Mouse (Mus musculus): ENCODE data around the gene Olfr432. TPM values are rescaled to one million over a fixed set of nuclear protein-coding genes. Genes with fewer than 3 reads are reported as not detected.

Gene Olfr432
- polyA plus RNA-seq, 2 experiments: not detected

- H3K4me1 ChIP-seq (replicated peaks; ENCODE audit: control insufficient read depth in 2 of 2, insufficient read depth in 2 of 2, low read length in 1 of 2): no peaks in the 10 kb centered on the region
- H3K9me3 ChIP-seq (ENCODE audit: control insufficient read depth, low read length): no peaks in the 10 kb centered on the region
- no peaks in the 10 kb centered on the region for H3K36me3 ChIP-seq (replicated peaks; ENCODE audit: control insufficient read depth, insufficient read depth, low read depth)
- no peaks in the 10 kb centered on the region for H3K27me3 ChIP-seq (ENCODE audit: control insufficient read depth, insufficient read depth, low read length)
- no peak within 1 kb of the TSS for H3K9ac ChIP-seq (replicated peaks)
- DNase-seq (ENCODE audit: low read depth in 3 of 3, low spot score in 3 of 3) (no peak), ATAC-seq (ENCODE audit: insufficient read depth) (no peak)
- TF ChIP-seq CTCF (IDR thresholded peaks at IDR 0.05; ENCODE audit: low read depth): no peak
- no peak for TF ChIP-seq EP300 (IDR thresholded peaks at IDR 0.05; ENCODE audit: low read depth)
- H3K27ac ChIP-seq: no peak within 1 kb of the TSS
- H3K4me3 ChIP-seq (ENCODE audit: insufficient read depth in 1 of 2, low read depth in 2 of 2, low read length in 2 of 2): no peak within 1 kb of the TSS
- WGBS (ENCODE audit: insufficient replicate concordance): 71% methylated on average over 3 of the region's 3 CpGs
- no peak within 1 kb of the TSS for H3K4me2 ChIP-seq (ENCODE audit: low read depth)
Observed at GRCm38 (mm10) chr1:174066305-174066704, 17.3 kb downstream of the Olfr432 start, which contains the start of gene Olfr430. Gene Olfr430 (plus strand): TSS chr1:174066605.

DNA sequence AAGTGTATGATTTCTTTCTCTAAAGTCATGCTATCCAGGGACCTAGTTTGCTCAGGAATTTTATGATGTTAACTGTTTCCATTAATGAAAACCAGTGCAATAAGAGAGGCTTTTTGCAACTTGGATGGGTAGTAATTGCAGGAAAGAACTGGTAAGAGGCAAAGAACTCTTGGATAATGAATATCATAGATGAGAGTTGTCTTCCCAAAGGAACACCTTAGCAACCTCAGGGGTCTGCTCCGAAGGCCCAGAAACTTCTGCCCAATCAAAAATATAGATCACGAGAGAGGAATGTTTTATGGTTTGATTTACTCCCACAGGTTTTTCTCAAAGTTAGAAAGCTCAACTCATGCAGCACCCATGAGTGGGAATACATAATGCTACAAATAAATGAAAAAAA, 35.0 kb downstream of the Olfr432 start, which contains the start of gene Olfr429:
Olfr429 (plus strand) TSS at position 301 of the 400 bp plus-strand sequence.
- no peak within 1 kb of the TSS for H3K27ac ChIP-seq
- H3K9me3 ChIP-seq (ENCODE audit: control insufficient read depth, low read length): no peaks in the 10 kb centered on the region
- H3K4me3 ChIP-seq (ENCODE audit: insufficient read depth in 1 of 2, low read depth in 2 of 2, low read length in 2 of 2): no peak within 1 kb of the TSS
- no peaks in the 10 kb centered on the region for H3K36me3 ChIP-seq (replicated peaks; ENCODE audit: control insufficient read depth, insufficient read depth, low read depth)
- H3K9ac ChIP-seq (replicated peaks): no peak within 1 kb of the TSS
- WGBS (ENCODE audit: insufficient replicate concordance): 68% methylated on average over 2 of the region's 2 CpGs
- TF ChIP-seq CTCF (IDR thresholded peaks at IDR 0.05; ENCODE audit: low read depth): no peak
- no peak for TF ChIP-seq EP300 (IDR thresholded peaks at IDR 0.05; ENCODE audit: low read depth)
- no peak within 1 kb of the TSS for H3K4me2 ChIP-seq (ENCODE audit: low read depth)
- no peak for DNase-seq (ENCODE audit: low read depth in 3 of 3, low spot score in 3 of 3)
- no peak for ATAC-seq (ENCODE audit: insufficient read depth)
- H3K27me3 ChIP-seq (ENCODE audit: control insufficient read depth, insufficient read depth, low read length): no peaks in the 10 kb centered on the region
- H3K4me1 ChIP-seq (replicated peaks; ENCODE audit: control insufficient read depth in 2 of 2, insufficient read depth in 2 of 2, low read length in 1 of 2): no peaks in the 10 kb centered on the region

DNA sequence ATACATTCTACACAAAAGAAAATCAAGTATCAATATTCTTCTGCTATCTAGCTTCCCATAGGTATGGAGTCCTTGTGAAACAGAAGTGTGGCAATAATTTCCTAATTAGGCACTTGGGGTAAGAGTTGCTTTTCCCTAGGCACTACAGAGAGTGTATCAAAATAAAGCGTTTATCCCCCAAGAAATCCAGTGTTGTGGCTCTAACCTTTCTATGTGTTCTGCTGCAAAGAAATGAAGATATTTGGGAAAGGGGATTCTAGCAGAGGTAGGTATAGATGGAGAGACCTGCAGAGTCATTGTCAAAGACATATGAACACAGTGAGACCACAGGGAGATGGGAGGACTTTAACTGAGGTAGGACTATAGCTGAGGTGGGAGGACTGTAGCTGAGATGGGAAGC, 47.6 kb downstream of the Olfr432 start, which contains the start of gene Olfr427:
Olfr427 (plus strand) TSS at position 301 of the 400 bp plus-strand sequence.
- 65% methylated on average over 1 of the region's 1 CpGs for WGBS (ENCODE audit: insufficient replicate concordance)
- H3K9ac ChIP-seq (replicated peaks): no peak within 1 kb of the TSS
- no peak within 1 kb of the TSS for H3K4me2 ChIP-seq (ENCODE audit: low read depth)
- no peaks in the 10 kb centered on the region for H3K36me3 ChIP-seq (replicated peaks; ENCODE audit: control insufficient read depth, insufficient read depth, low read depth)
- DNase-seq (ENCODE audit: low read depth in 3 of 3, low spot score in 3 of 3) (no peak), ATAC-seq (ENCODE audit: insufficient read depth) (no peak)
- H3K27ac ChIP-seq: no peak within 1 kb of the TSS
- no peak within 1 kb of the TSS for H3K4me3 ChIP-seq (ENCODE audit: insufficient read depth in 1 of 2, low read depth in 2 of 2, low read length in 2 of 2)
- H3K27me3 ChIP-seq (ENCODE audit: control insufficient read depth, insufficient read depth, low read length): no peaks in the 10 kb centered on the region
- H3K4me1 ChIP-seq (replicated peaks; ENCODE audit: control insufficient read depth in 2 of 2, insufficient read depth in 2 of 2, low read length in 1 of 2): no peaks in the 10 kb centered on the region
- no peak for TF ChIP-seq CTCF (IDR thresholded peaks at IDR 0.05; ENCODE audit: low read depth)
- no peak for TF ChIP-seq EP300 (IDR thresholded peaks at IDR 0.05; ENCODE audit: low read depth)
- no peaks in the 10 kb centered on the region for H3K9me3 ChIP-seq (ENCODE audit: control insufficient read depth, low read length)

DNA sequence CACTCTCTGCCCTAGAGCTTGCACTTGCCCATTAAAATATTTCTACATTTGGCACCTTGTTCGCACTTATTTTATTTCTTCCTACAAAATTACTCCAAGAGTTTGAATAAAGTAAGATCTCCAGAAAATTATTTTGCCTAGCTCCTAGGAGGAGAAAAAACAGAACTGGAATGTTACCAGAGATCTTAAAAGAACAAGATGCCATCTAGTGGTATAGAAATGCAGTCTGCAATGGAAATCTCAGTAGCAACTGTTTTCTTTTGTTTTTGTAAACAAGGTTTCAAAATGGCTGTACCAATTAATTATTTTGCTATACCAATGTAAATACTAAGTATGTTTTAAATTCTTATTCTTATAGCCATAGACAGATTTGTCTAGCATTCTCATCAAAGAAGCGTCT, 54.7 kb downstream of the Olfr432 start:
- no peak for TF ChIP-seq CTCF (IDR thresholded peaks at IDR 0.05; ENCODE audit: low read depth)
- no peak for TF ChIP-seq EP300 (IDR thresholded peaks at IDR 0.05; ENCODE audit: low read depth)
- no peak for ATAC-seq (ENCODE audit: insufficient read depth)
- Histone ChIP-seq H3K4me2 (ENCODE audit: low read depth) (no peak overlapping the region), H3K4me1 (replicated peaks; ENCODE audit: control insufficient read depth in 2 of 2, insufficient read depth in 2 of 2, low read length in 1 of 2) (no peaks in the 10 kb centered on the region), H3K27me3 (ENCODE audit: control insufficient read depth, insufficient read depth, low read length) (no peaks in the 10 kb centered on the region), H3K9ac (replicated peaks) (no peak overlapping the region), H3K27ac (no peak overlapping the region), H3K4me3 (ENCODE audit: insufficient read depth in 1 of 2, low read depth in 2 of 2, low read length in 2 of 2) (no peak overlapping the region), H3K9me3 (ENCODE audit: control insufficient read depth, low read length) (no peaks in the 10 kb centered on the region), H3K36me3 (replicated peaks; ENCODE audit: control insufficient read depth, insufficient read depth, low read depth) (no peaks in the 10 kb centered on the region)
- 35% methylated on average over 2 of the region's 2 CpGs for WGBS (ENCODE audit: insufficient replicate concordance)
- DNase-seq (ENCODE audit: low read depth in 3 of 3, low spot score in 3 of 3): no peak

Other genes with a start within 250 kb of the Olfr432 start
- gene Ifi211, start 136.2 kb upstream of the Olfr432 start, polyA plus RNA-seq (2012; rRNA removed): 0.61 and 1.2 TPM in 2 replicates
- 1.5 and 1.6 TPM in 2 replicates for gene Ifi211, start 136.2 kb upstream of the Olfr432 start, polyA plus RNA-seq (2014; fragmentation: Nextera tagmentation; extraction: Ambion mirVana)
- gene Mndal, start 106.7 kb upstream of the Olfr432 start, polyA plus RNA-seq (2012; rRNA removed): 1.0 and 2.6 TPM in 2 replicates
- gene Mndal, start 106.7 kb upstream of the Olfr432 start, polyA plus RNA-seq (2014; fragmentation: Nextera tagmentation; extraction: Ambion mirVana): 2.0 and 2.8 TPM in 2 replicates
- gene Ifi203, start 106.5 kb upstream of the Olfr432 start, polyA plus RNA-seq (2012; rRNA removed): 1.1 and 1.4 TPM in 2 replicates
- gene Ifi203, start 106.5 kb upstream of the Olfr432 start, polyA plus RNA-seq (2014; fragmentation: Nextera tagmentation; extraction: Ambion mirVana): 2.1 and 2.9 TPM in 2 replicates
- gene Ifi202b, start 66.5 kb upstream of the Olfr432 start, polyA plus RNA-seq (2012; rRNA removed): not detected in 2 replicates
- gene Ifi202b, start 66.5 kb upstream of the Olfr432 start, polyA plus RNA-seq (2014; fragmentation: Nextera tagmentation; extraction: Ambion mirVana): not detected in 2 replicates
- gene Ifi205, start 17.4 kb upstream of the Olfr432 start, polyA plus RNA-seq (2012; rRNA removed): 0.24 and 0.28 TPM in 2 replicates
- gene Ifi205, start 17.4 kb upstream of the Olfr432 start, polyA plus RNA-seq (2014; fragmentation: Nextera tagmentation; extraction: Ambion mirVana): 0.67 and 0.68 TPM in 2 replicates
- gene Olfr433, start 8.5 kb upstream of the Olfr432 start, polyA plus RNA-seq (2012; rRNA removed): 0.06 and 0.10 TPM in 2 replicates
- gene Olfr433, start 8.5 kb upstream of the Olfr432 start, polyA plus RNA-seq (2014; fragmentation: Nextera tagmentation; extraction: Ambion mirVana): 0.03 and 0.08 TPM in 2 replicates
- gene Olfr430, start 17.4 kb downstream of the Olfr432 start, polyA plus RNA-seq (2012; rRNA removed): not detected in 2 replicates
- not detected in 2 replicates for gene Olfr430, start 17.4 kb downstream of the Olfr432 start, polyA plus RNA-seq (2014; fragmentation: Nextera tagmentation; extraction: Ambion mirVana)
- not detected in 2 replicates for gene Olfr429, start 35.1 kb downstream of the Olfr432 start, polyA plus RNA-seq (2012; rRNA removed)
- gene Olfr429, start 35.1 kb downstream of the Olfr432 start, polyA plus RNA-seq (2014; fragmentation: Nextera tagmentation; extraction: Ambion mirVana): not detected in 2 replicates
- gene Olfr427, start 47.7 kb downstream of the Olfr432 start, polyA plus RNA-seq (2012; rRNA removed): not detected in 2 replicates
- not detected in 2 replicates for gene Olfr427, start 47.7 kb downstream of the Olfr432 start, polyA plus RNA-seq (2014; fragmentation: Nextera tagmentation; extraction: Ambion mirVana)
- gene Olfr231, start 72.0 kb downstream of the Olfr432 start, polyA plus RNA-seq (2012; rRNA removed): not detected in 2 replicates
- gene Olfr231, start 72.0 kb downstream of the Olfr432 start, polyA plus RNA-seq (2014; fragmentation: Nextera tagmentation; extraction: Ambion mirVana): not detected in 2 replicates
- gene Olfr424, start 82.3 kb downstream of the Olfr432 start, polyA plus RNA-seq (2012; rRNA removed): not detected in 2 replicates
- not detected in 2 replicates for gene Olfr424, start 82.3 kb downstream of the Olfr432 start, polyA plus RNA-seq (2014; fragmentation: Nextera tagmentation; extraction: Ambion mirVana)
- gene Olfr420, start 106.4 kb downstream of the Olfr432 start, polyA plus RNA-seq (2012; rRNA removed): not detected in 2 replicates
- 0.30 and 1.1 TPM in 2 replicates for gene Olfr420, start 106.4 kb downstream of the Olfr432 start, polyA plus RNA-seq (2014; fragmentation: Nextera tagmentation; extraction: Ambion mirVana)
- gene Spta1, start 123.6 kb downstream of the Olfr432 start, polyA plus RNA-seq (2012; rRNA removed): 23.1 and 38.7 TPM in 2 replicates
- 45.0 and 49.1 TPM in 2 replicates for gene Spta1, start 123.6 kb downstream of the Olfr432 start, polyA plus RNA-seq (2014; fragmentation: Nextera tagmentation; extraction: Ambion mirVana)
- gene Olfr419, start 202.9 kb downstream of the Olfr432 start, polyA plus RNA-seq (2012; rRNA removed): not detected in 2 replicates
- gene Olfr419, start 202.9 kb downstream of the Olfr432 start, polyA plus RNA-seq (2014; fragmentation: Nextera tagmentation; extraction: Ambion mirVana): 0.16 and 0.27 TPM in 2 replicates